ENCODE assay signal across 9 mouse cellular contexts in genomic region chr4:53594204-53594603, GRCm38 (mm10). TPM values are rescaled to one million over a fixed set of nuclear protein-coding genes. Genes with fewer than 3 reads are reported as not detected.
DNase-seq lines count a peak whose midpoint lies in the region; ATAC-seq and TF ChIP-seq lines count a peak whose summit lies in the region.
"Had no signal": no experiment of that assay in that cellular context is flagged by ENCODE, and none has a peak within 500 bp of the region (broad histone marks: within the 10 kb centered on the region; RNA-seq: fewer than 3 reads in every experiment).

No protein-coding gene starts in this region.

- TF ChIP-seq POLR2A in thymus, adult 2 months (IDR thresholded peaks at IDR 0.05; ENCODE audit: control insufficient read depth, extremely low read depth, insufficient read depth, low read length, poor library complexity), result no peak

- no peak overlapping the region for H3K4me3 ChIP-seq in thymus, adult 2 months (ENCODE audit: control insufficient read depth, insufficient read depth, low read length)
- H3K4me3 ChIP-seq in forebrain, postnatal 0 days (ENCODE audit: low read depth, low read length), result no peak overlapping the region
- no peak overlapping the region for H3K4me3 ChIP-seq in hindbrain, embryonic 11.5 days (ENCODE audit: low read depth, low read length)
- H3K4me3 ChIP-seq in midbrain, embryonic 11.5 days (ENCODE audit: low read depth, low read length), result no peak overlapping the region
- H3K4me3 ChIP-seq in stomach, embryonic 16.5 days (replicated peaks; ENCODE audit: low read length), result no peak overlapping the region
- H3K4me3 ChIP-seq: embryonic facial prominence, embryonic 15.5 days had no signal

- no peak for TF ChIP-seq CTCF in thymus, adult 2 months (IDR thresholded peaks at IDR 0.05; ENCODE audit: borderline replicate concordance, control insufficient read depth, extremely low read depth, insufficient read depth, low read length, poor library complexity)
- peak; percentile 84 for TF ChIP-seq CTCF in forebrain, postnatal 0 days (IDR thresholded peaks at IDR 0.05; ENCODE audit: low read depth)

- H3K27me3 ChIP-seq in thymus, adult 2 months (ENCODE audit: control insufficient read depth, insufficient read depth, low read length), result no peaks in the 10 kb centered on the region
- no peaks in the 10 kb centered on the region for H3K27me3 ChIP-seq in forebrain, postnatal 0 days (ENCODE audit: insufficient read depth, low read length)
- no peaks in the 10 kb centered on the region for H3K27me3 ChIP-seq in hindbrain, embryonic 11.5 days (ENCODE audit: control insufficient read depth, insufficient read depth, low read length)
- no peaks in the 10 kb centered on the region for H3K27me3 ChIP-seq in midbrain, embryonic 11.5 days (ENCODE audit: control insufficient read depth, insufficient read depth, low read length)
- no peaks in the 10 kb centered on the region for H3K27me3 ChIP-seq in stomach, embryonic 16.5 days (ENCODE audit: control insufficient read depth, insufficient read depth, low read length)
- H3K27me3 ChIP-seq: embryonic facial prominence, embryonic 15.5 days had no signal

- 30% methylated on average over 4 of the region's 4 CpGs for WGBS in thymus, adult 2 months
- WGBS in forebrain, postnatal 0 days, result 34% methylated on average over 4 of the region's 4 CpGs
- WGBS in hindbrain, embryonic 11.5 days, result 46% methylated on average over 4 of the region's 4 CpGs
- WGBS in midbrain, embryonic 11.5 days, result 36% methylated on average over 4 of the region's 4 CpGs
- WGBS in stomach, embryonic 16.5 days, result 33% methylated on average over 4 of the region's 4 CpGs

- H3K9me3 ChIP-seq in forebrain, postnatal 0 days (ENCODE audit: low read length), result no peaks in the 10 kb centered on the region
- H3K9me3 ChIP-seq in hindbrain, embryonic 11.5 days (ENCODE audit: control insufficient read depth, low read length), result no peaks in the 10 kb centered on the region
- H3K9me3 ChIP-seq in midbrain, embryonic 11.5 days (ENCODE audit: control insufficient read depth, low read length), result no peaks in the 10 kb centered on the region
- no peaks in the 10 kb centered on the region for H3K9me3 ChIP-seq in stomach, embryonic 16.5 days (replicated peaks; ENCODE audit: control insufficient read depth, low read length)
- H3K9me3 ChIP-seq: embryonic facial prominence, embryonic 15.5 days had no signal

- no peak overlapping the region for H3K27ac ChIP-seq in thymus, adult 2 months (ENCODE audit: control insufficient read depth, insufficient read depth, low read length)
- no peak overlapping the region for H3K27ac ChIP-seq in forebrain, postnatal 0 days (ENCODE audit: low read depth, low read length)
- H3K27ac ChIP-seq in hindbrain, embryonic 11.5 days (ENCODE audit: low read depth, low read length), result no peak overlapping the region
- no peak overlapping the region for H3K27ac ChIP-seq in midbrain, embryonic 11.5 days (ENCODE audit: low read depth, low read length)
- no peak overlapping the region for H3K27ac ChIP-seq in stomach, embryonic 16.5 days (ENCODE audit: low read length)
- H3K27ac ChIP-seq: embryonic facial prominence, embryonic 15.5 days had no signal

- DNase-seq in thymus, adult 2 months, result peak; percentile 7
- no peak for DNase-seq in thymus, adult 18-20 months
- peak; percentile 4 for DNase-seq in c-Kit-positive CD71-positive TER-119-positive erythroid progenitor cells, embryonic 14.5 days (ENCODE audit: low spot score)
- peak; percentile 82 for DNase-seq in forebrain, postnatal 0 days
- DNase-seq in hindbrain, embryonic 11.5 days (ENCODE audit: low spot score), result peak; percentile 66
- DNase-seq in left cerebral cortex, adult 8-10 months (ENCODE audit: low spot score in 2 of 2), result peak; percentile 34 to 37
- peak; percentile 87 for DNase-seq in midbrain, embryonic 11.5 days (ENCODE audit: low spot score, missing footprints)

- no peaks in the 10 kb centered on the region for H3K4me1 ChIP-seq in thymus, adult 2 months (replicated peaks; ENCODE audit: control insufficient read depth, insufficient read depth, low read length)
- H3K4me1 ChIP-seq in forebrain, postnatal 0 days (ENCODE audit: insufficient read depth), result no peaks in the 10 kb centered on the region
- no peaks in the 10 kb centered on the region for H3K4me1 ChIP-seq in hindbrain, embryonic 11.5 days (replicated peaks; ENCODE audit: control insufficient read depth, insufficient read depth, low read length)
- H3K4me1 ChIP-seq in midbrain, embryonic 11.5 days (ENCODE audit: control insufficient read depth, insufficient read depth, low read length), result no peaks in the 10 kb centered on the region
- H3K4me1 ChIP-seq in stomach, embryonic 16.5 days (ENCODE audit: control insufficient read depth, insufficient read depth, low read length), result 0 out of 2 replicates have a peak, but pooled peaks cover 6% of the 10 kb centered on the region
- H3K4me1 ChIP-seq: embryonic facial prominence, embryonic 15.5 days had no signal

- no peak overlapping the region for H3K9ac ChIP-seq in forebrain, postnatal 0 days
- no peak overlapping the region for H3K9ac ChIP-seq in hindbrain, embryonic 11.5 days (ENCODE audit: low read depth, low read length)
- no peak overlapping the region for H3K9ac ChIP-seq in midbrain, embryonic 11.5 days (ENCODE audit: low read length)
- H3K9ac ChIP-seq in stomach, embryonic 16.5 days (ENCODE audit: low read length), result 0 out of 2 replicates have a peak overlapping the region, but pooled peaks have one; percentile 14
- H3K9ac ChIP-seq: embryonic facial prominence, embryonic 15.5 days had no signal

- no peak overlapping the region for H3K4me2 ChIP-seq in forebrain, postnatal 0 days (ENCODE audit: low read depth)
- no peak overlapping the region for H3K4me2 ChIP-seq in hindbrain, embryonic 11.5 days (replicated peaks; ENCODE audit: low read depth, low read length)
- H3K4me2 ChIP-seq in midbrain, embryonic 11.5 days, result no peak overlapping the region
- no peak overlapping the region for H3K4me2 ChIP-seq in stomach, embryonic 16.5 days (ENCODE audit: low read depth, low read length)
- H3K4me2 ChIP-seq: embryonic facial prominence, embryonic 15.5 days had no signal

- H3K36me3 ChIP-seq in thymus, adult 2 months (ENCODE audit: control insufficient read depth, insufficient read depth, low read length), result no peaks in the 10 kb centered on the region
- H3K36me3 ChIP-seq in forebrain, postnatal 0 days (ENCODE audit: insufficient read depth), result no peaks in the 10 kb centered on the region
- no peaks in the 10 kb centered on the region for H3K36me3 ChIP-seq in hindbrain, embryonic 11.5 days (ENCODE audit: control insufficient read depth, insufficient read depth, low read length)
- no peaks in the 10 kb centered on the region for H3K36me3 ChIP-seq in midbrain, embryonic 11.5 days (ENCODE audit: control insufficient read depth, insufficient read depth, low read length)
- H3K36me3 ChIP-seq in stomach, embryonic 16.5 days (ENCODE audit: control insufficient read depth, insufficient read depth, low read length), result no peaks in the 10 kb centered on the region
- H3K36me3 ChIP-seq: embryonic facial prominence, embryonic 15.5 days had no signal

- peak; percentile 62 for ATAC-seq in forebrain, postnatal 0 days
- peak; percentile 47; the same call in 1 of the 2 replicates for ATAC-seq in hindbrain, embryonic 11.5 days (ENCODE audit: low FRiP score)
- 0 out of 2 replicates have a peak, but pooled peaks have one; percentile 46 for ATAC-seq in midbrain, embryonic 11.5 days (ENCODE audit: low FRiP score)
- no peak for ATAC-seq in stomach, embryonic 16.5 days (ENCODE audit: insufficient read depth, low FRiP score)

RNA-seq across cellular contexts. Expression of gene Fsd1l, which starts 37.1 kb away (rescaled TPM):
- 0.11 and 0.31 TPM in 2 replicates for polyA plus RNA-seq in thymus, adult 2 months (2012; rRNA removed)
- 45.2 and 48.8 TPM in 2 replicates for total RNA-seq in forebrain, postnatal 0 days (2014; rRNA removed)
- 10.3 and 17.9 TPM in 2 replicates for polyA plus RNA-seq in forebrain, postnatal 0 days (2015; fragmentation: Nextera tagmentation; extraction: Ambion mirVana)
- polyA plus RNA-seq in hindbrain, embryonic 11.5 days (2014; fragmentation: Nextera tagmentation; extraction: Ambion mirVana), result 21.1 and 30.9 TPM in 2 replicates
- 10 to 100 TPM; 30.4 to 36.6 (median 33.3) TPM for total RNA-seq in left cerebral cortex, adult 8-10 months (2022)
- 22.7 and 26.8 TPM in 2 replicates for polyA plus RNA-seq in midbrain, embryonic 11.5 days (2014; fragmentation: Nextera tagmentation; extraction: Ambion mirVana)
- polyA plus RNA-seq in stomach, embryonic 16.5 days (2015; fragmentation: Nextera tagmentation; extraction: Ambion mirVana), result 7.1 and 9.8 TPM in 2 replicates

Comparison
In these comparisons a context has a peak if more than half of its experiments do, and no peak if none do; other contexts are left out.
1. DNase-seq: peak in thymus, adult 2 months (single experiment), c-Kit-positive CD71-positive TER-119-positive erythroid progenitor cells, embryonic 14.5 days (single experiment), forebrain, postnatal 0 days (single experiment), hindbrain, embryonic 11.5 days (single experiment), left cerebral cortex, adult 8-10 months (2 of 2) and midbrain, embryonic 11.5 days (single experiment); none in thymus, adult 18-20 months (0 of 2).